Mouse (Mus musculus) olfactory bulb, adult 2 months (tissue): Measurements from ENCODE around the gene Akap6.

Experiments used
- CTCF ChIP-seq: fragments of 200-500 bp; IDR thresholded peaks from 2 replicates; pipeline ENCODE4 v1.5.1; 2012; ENCODE audit warnings: low read depth, mild to moderate bottlenecking, low read length, moderate library complexity; ENCODE audit not compliant: insufficient read depth
- POLR2A ChIP-seq: fragments of 200-500 bp; IDR thresholded peaks from 2 replicates; pipeline ENCODE4 v1.6.1; 2012; ENCODE audit warnings: mild to moderate bottlenecking, low read depth, low read length, moderate library complexity; ENCODE audit not compliant: insufficient read depth

DNA sequence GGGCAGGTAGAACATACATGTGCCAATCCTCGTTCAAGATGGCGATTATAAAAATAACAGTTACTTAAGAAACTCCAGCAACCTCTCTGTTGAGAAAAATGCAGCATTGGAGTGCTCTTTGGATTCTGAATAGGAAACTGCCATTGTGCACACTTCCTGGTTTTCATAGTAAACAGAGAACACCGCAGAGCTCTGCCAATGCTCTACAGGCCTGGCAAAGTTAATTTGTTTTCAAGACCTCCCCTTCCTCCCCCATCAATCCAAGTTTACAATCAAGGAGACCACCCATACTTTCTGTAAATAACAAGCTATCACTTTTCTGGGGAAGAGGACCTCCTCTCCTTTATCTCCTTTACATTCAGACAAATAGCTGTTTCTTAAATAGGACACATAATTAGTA, 65.6 kb downstream of the Akap6 start:
- TF ChIP-seq POLR2A (no peak), CTCF (no peak)
